Mouse (Mus musculus): ENCODE results near the gene Papola.

The Papola gene

DNA sequence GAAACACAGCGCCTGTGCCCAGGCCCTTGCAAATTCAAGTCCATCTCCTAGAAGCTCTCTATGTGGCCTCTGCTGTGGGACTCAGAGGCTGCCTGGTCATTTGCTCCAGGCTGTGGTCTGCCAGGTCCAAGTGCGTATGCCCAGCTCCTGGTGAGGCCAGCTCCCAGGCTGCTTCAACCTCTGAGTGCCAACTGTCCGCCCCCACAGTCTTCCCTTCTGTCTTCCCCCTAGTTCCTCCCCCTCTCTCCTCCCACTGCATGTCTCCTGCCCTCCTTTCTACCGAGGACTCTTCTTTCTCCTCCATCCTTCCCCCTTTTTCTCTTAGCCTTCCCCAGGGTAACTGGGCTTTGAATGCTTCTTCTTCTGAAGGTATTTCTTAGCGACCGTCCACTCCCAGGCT, 77.6 kb downstream of the Papola start:
- in situ Hi-C loops (cut with MboI, MseI): no loop called here

DNA sequence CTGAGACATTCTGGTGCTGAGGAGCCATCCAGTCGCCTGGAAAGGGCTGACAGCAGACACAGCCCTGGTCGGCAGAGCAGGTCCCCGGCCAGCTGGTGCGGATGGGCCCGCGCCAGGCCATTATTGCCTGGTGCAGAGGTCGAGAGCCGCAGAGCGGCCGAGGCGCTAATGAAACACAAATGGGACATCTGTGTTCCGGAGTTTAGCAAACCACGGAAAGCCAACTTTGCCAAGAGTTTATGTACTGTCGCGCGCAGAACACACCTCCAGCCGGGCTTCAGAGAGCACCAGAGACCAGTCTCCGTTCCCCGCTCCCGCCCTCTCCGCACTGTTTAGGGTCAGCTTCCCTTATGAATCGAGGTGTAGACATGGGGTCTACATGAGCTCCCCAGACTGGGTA, 78.1 kb downstream of the Papola start:
- in situ Hi-C loops (cut with MboI, MseI): no loop called here

DNA sequence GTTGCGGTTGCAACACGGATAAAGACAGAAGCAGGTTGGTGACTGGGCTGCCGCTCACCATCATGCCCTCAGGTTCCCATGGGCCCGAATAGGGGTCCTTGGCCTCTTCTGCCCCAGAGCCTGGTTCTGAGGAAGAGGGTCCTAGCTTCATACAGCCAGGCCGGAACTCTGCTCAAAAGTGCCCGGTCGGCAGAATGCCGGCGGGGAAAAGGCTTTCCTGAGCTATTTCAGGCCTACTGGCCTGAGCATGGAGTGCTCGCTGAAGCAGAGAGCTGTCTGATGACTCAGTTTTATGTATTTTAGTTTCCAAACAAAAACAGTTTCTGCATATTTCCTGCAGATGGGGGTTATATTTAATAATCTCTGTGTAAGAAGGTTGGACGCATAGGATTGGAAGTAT, 78.9 kb downstream of the Papola start:
- in situ Hi-C loops (cut with MboI, MseI): no loop called here

DNA sequence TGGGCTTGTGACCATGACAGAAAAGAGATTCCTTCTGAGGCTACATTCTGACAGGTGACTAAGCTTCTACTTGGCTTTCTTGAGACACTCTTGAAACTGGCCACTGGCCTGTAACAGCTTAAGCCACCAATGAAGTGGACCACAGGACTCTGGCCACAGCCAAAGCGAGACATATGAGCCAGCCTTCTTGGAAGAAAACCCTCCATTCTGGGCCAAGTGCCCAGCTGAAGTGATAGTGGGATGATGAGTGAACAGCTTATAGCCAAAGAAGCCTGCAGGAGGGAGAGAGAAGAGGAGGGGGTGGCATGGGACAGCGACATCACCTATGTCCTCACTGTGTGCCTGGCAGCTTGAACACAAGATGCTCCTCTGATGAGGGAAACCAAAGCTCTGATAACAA, 83.2 kb downstream of the Papola start:
- in situ Hi-C loops (cut with MboI, MseI): no loop called here

DNA sequence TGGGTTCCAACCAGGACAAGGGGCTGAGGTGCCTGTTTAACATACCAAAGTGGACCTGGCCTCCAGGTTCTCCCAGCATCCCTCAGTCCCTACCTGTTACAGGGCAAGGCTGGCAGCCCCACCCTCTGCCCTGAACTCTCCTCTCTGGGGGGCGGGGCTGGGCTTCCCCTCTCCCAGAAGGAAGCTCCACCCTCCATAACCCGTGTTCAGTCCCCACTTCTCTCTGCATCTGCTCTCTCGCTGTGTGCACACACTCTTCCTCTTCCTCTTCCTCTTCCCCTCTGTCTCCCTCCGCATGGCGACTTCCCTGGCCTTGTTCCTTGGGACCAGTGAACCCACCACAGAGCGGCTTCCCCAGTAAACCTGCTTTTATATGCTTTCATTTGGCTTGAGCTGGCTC, 84.7 kb downstream of the Papola start:
- in situ Hi-C loops (cut with MboI, MseI): no loop called here

DNA sequence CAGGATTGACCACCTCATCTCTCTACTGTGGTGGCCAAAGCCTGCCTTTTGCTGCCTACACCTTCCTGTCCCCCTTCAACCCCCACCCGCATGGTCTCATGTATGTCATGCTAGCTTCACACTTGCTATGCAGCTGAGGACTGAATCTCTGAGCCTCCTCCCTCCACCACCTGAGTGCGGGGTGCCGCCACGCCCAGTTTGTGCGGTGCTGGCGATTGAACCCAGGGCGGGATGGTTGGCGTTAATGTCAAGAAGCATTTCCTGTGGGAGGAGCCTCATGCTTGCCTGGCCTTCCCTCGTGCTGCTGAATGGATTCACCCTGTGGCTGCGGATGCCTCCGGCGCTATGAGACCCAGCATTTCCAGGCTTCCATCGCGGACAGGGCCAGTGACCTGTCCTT, 85.2 kb downstream of the Papola start:
- in situ Hi-C loops (cut with MboI, MseI): no loop called here

DNA sequence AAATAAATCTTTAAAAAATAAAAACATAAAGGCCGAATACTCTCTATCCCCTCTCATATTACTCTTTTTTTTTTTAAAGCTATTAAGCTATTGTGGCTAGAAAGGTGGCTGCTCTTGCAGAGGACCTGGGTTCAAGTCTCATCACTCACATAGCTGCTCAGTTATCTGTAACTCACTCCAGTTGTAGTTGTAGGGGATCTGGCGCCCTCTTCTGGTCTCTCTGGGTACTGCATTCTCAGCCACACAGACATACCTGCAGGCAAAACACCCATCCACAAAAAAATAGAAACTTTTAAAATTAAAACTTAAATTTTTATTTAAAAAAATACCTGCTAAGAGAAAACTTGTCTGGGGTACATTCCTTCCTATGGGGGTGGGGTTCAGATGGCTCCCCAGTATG, 88.8 kb downstream of the Papola start:
- in situ Hi-C loops (cut with MboI, MseI): no loop called here

DNA sequence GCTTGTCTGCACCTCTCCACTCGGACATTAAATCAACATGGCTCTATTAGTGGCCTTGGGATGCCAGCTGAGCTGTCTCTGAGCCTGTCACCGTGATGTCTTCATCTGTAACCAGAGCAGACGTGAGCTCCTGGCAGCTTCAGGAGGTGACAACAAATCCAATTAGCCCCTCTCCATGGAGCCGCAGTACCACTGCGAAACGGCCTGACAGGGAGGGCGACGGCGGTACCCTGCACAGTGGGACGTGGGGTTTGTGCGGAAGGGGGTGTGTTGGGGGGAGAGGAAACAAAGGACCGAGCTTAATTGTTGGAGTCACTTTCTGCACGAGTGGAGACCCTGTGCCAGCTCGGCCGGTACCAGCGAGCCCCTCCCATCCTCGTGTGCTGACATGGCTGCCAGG, 90.6 kb downstream of the Papola start:
- in situ Hi-C loops (cut with MboI, MseI): loop anchor here in 1 of 2 experiments (25.0 kb wide), 1 partner anchor 1413 kb away; the partner anchor contains the start of gene Gsc

DNA sequence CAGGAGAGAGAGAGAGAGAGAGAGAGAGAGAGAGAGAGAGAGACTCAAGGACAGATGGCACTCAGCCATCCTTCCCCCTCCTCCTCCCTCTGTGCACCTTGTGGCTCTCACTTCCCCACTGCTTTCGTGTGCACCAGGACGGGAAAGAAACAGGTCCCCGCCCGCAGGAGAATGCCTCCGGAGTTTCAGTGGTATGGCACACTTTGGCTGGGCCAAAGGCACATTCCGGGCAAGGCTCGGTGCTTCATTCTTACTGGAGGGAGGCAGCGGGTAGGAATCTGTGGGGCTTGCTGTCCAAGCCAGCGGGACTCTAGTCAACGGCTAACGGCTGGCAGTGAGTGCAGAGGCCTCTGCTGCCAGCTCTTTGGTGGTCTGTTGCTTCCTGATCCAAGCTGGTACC, 92.0 kb downstream of the Papola start:
- in situ Hi-C loops (cut with MboI, MseI): loop anchor here in 1 of 2 experiments (25.0 kb wide), 1 partner anchor 1414 kb away; the partner anchor contains the start of gene Gsc

DNA sequence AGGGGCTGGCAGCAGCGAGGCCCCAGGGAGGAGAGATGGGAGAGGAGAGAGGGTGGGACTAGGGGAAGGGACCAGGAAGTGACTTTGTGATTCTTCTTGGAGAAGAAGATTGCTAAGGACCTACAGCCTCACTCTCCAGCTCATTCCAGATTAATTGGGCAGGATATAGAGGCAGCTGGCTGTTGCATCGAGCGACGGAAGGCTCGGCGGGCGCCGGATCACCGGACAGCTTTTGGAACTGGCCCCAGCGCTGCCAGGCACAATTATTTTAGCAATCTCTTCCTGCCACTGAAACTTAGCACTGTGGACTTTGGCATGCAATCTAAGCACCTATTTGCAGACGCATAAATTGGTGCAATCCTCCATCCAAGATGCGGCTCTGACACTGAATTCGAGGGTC, 92.4 kb downstream of the Papola start:
- in situ Hi-C loops (cut with MboI, MseI): loop anchor here in 1 of 2 experiments (25.0 kb wide), 1 partner anchor 1415 kb away; the partner anchor contains the start of gene Gsc

DNA sequence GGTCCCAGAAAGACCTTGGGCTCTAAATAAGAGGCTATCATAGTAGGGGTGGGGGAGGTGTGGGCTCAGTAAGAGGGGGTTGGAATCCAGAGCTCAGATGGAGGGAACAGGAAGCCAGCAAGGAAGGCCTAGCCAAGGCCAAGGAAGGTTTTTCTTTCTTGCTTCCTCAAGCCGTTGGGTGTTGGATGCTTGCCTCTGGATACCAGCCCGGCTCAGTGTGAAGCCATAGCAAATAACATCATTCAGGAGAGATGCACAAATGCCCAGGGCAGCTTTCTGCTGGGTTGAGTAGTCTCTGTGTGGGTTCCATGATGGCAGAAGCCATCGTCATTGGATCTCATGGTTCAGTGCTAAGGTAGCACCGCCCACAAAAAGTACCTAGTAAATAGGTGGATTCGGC, 94.3 kb downstream of the Papola start:
- in situ Hi-C loops (cut with MboI, MseI): loop anchor here in 1 of 2 experiments (25.0 kb wide), 1 partner anchor 1416 kb away; the partner anchor contains the start of gene Gsc

DNA sequence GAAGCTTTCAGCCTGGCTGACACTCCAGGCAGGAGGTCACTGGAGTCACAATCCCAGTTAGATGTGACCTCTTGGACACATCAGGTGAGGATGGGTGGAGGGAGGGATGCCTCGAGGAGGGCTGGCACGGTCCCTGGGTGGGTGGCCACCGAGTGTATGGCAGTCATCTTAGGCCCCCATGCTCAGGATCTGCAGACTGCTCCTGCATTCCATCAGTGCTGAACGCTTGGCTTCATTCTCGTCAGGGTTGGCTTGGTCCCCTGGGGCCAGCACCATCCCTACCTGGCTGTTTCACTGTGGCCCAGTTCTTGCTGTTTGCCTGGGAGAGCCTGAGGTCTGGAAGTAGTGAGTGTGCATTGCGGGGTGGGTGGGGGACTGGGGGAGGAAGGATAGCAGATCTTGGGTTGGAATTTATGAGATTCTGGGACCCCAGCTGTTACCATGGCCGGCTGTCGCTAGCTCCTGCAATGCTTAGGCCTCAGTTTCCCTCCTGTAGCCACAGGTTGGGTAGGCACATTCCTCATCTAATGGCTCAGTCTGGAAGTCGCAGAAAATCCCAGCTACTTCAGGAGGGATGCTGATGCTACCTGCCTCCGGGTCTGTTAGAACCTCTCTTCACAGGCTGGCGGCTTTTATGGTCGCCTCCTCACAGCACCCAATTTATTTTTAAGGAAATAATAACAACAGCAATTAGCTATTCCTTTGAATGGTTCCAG, 99.5 kb downstream of the Papola start:
- in situ Hi-C loops (cut with MboI, MseI): loop anchor here in 1 of 2 experiments (25.0 kb wide), 1 partner anchor 1422 kb away; the partner anchor contains the start of gene Gsc

DNA sequence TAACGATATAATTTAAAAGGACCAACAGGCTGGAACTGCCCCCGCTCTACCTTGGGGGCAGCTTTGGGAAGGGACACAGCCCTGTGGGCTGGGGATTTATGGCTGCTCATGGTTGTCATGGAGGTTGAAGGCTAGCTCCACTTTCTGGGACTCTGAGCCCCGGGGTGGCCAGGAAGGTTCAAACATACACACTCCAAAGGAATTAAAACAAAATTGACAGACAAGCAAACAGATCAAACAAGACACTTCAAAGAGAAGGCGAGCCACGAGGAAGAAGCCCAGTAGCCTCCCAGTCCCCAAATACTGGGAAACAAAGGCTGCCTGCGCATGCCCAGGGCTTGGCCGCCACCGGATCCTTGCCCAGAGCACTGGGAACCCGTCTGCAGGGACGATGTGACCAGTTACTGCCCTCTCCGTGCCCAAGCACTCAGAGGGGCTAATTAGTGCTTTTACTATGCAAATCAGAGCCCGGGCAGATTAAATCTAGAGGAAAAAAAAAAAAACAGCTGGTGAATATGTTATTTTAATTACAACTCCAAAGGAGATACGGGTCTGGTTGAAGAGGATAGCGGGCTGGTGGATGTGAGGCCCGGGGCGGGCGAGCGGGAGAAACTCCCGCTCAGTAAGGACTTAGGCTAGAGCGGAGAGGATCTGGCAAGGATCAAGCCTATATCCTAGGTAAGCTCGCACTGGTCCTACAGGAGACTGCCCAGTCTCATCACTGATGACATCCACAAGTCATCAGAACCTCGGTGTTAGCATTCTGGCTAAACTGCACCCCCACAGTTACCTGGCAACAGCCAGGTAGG, 100.2 kb downstream of the Papola start:
- in situ Hi-C loops (cut with MboI, MseI): loop anchor here in 1 of 2 experiments (25.0 kb wide), 1 partner anchor 1422 kb away; the partner anchor contains the start of gene Gsc
